Mouse (Mus musculus): ENCODE measurements around the gene Amot. TPM values are rescaled to one million over a fixed set of nuclear protein-coding genes. Genes with fewer than 3 reads are reported as not detected.
A peak's percentile ranks its signal among the peaks of the same experiment; 100 is the strongest.

Amot gene
- polyA plus RNA-seq (2016; fragmentation: Nextera tagmentation; extraction: Ambion mirVana) = 33.7 and 40.6 TPM in 2 replicates

DNA sequence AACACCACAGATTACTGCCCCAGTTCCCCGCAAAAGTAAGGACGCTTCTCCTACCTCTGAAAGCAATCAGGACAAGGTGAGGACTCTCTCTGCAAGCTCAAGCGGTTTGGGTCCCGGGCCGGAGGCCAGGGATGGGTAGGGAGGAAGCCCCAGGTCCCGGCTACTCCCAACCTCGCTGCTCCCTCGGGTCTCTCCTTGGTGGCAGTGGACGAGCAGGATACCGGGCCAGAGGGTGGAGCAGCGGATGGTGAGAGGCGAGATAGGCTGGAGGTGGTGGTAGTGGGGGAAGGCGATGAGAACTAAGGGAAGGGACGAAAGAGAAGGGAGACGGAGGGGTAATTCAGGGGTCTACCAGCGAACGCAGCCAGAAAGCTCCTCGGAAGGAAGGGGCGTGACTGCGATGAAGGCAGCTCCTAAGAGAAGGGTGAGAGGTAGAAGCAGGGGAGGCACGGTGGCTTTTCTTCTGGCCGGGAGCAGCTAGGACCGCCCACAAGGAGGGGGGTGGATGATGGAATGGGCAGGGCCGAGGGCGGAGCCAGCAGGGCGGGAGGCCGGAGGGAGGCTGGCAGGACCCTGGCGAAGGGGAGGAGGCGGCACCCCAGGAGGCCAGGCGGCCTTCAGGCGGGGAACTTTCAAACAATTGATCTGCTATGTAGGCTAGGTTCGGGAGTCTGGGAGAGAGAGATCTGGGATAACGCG lies at the start of gene Amot:
TSS of gene Amot (minus strand) at position 465 of the 699 bp plus-strand sequence.
- Histone ChIP-seq H3K4me3 (peak within 1 kb of the TSS; percentile 68), H3K9me3 (no peaks in the 10 kb centered on the region), H3K4me1 (peaks cover 13% of the 10 kb centered on the region), H3K36me3 (replicated peaks) (no peaks in the 10 kb centered on the region), H3K27ac (replicated peaks) (peak within 1 kb of the TSS; percentile 85), H3K27me3 (replicated peaks; ENCODE audit: low read depth, poor library complexity, severe bottlenecking) (peaks cover 32% of the 10 kb centered on the region)
- 21% methylated on average over 34 of the region's 34 CpGs for WGBS
- DNase-seq (ENCODE audit: low spot score) = peak; percentile 92

GRCm38 (mm10) chrX:145545060-145545459 lies 40.1 kb upstream of the Amot start:
- Histone ChIP-seq H3K4me3 (no peak overlapping the region), H3K36me3 (replicated peaks) (no peaks in the 10 kb centered on the region), H3K27ac (replicated peaks) (no peak overlapping the region), H3K27me3 (replicated peaks; ENCODE audit: low read depth, poor library complexity, severe bottlenecking) (peaks cover 28% of the 10 kb centered on the region), H3K4me1 (no peaks in the 10 kb centered on the region), H3K9me3 (no peaks in the 10 kb centered on the region)
- WGBS = 80% methylated on average over 3 of the region's 3 CpGs
- DNase-seq (ENCODE audit: low spot score) = no peak

- DNase-seq (ENCODE audit: low spot score) = no peak
- Histone ChIP-seq H3K4me1 (no peaks in the 10 kb centered on the region), H3K36me3 (replicated peaks) (no peaks in the 10 kb centered on the region), H3K27ac (replicated peaks) (no peak overlapping the region), H3K27me3 (replicated peaks; ENCODE audit: low read depth, poor library complexity, severe bottlenecking) (peaks cover 28% of the 10 kb centered on the region), H3K4me3 (no peak overlapping the region), H3K9me3 (no peaks in the 10 kb centered on the region)
- WGBS = 61% methylated on average over 4 of the region's 4 CpGs
Measured at GRCm38 (mm10) chrX:145543602-145544490, 38.9 kb upstream of the Amot start.

DNA sequence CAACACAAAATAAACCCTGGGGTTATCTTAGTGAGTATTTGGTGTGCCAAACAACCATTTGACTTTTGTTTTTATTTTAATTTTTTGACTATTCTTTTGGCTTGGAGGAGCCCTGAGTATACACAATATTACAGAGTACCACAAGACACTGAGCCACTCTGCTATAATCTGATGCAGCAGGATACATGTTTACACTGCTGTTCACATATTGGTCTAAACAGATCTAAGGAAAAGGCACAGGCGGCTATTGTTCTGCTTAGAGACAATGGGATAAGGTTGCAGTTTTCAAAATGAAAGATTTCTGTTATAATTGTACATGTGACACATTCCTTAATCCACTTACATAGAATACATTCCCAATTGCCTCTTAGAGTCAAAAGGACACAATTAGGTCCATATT lies 36.1 kb upstream of the Amot start:
- Histone ChIP-seq H3K4me3 (no peak overlapping the region), H3K9me3 (no peaks in the 10 kb centered on the region), H3K36me3 (replicated peaks) (no peaks in the 10 kb centered on the region), H3K27me3 (replicated peaks; ENCODE audit: low read depth, poor library complexity, severe bottlenecking) (peaks cover 28% of the 10 kb centered on the region), H3K4me1 (no peaks in the 10 kb centered on the region), H3K27ac (replicated peaks) (no peak overlapping the region)
- 85% methylated on average over 1 of the region's 1 CpGs for WGBS
- no peak for DNase-seq (ENCODE audit: low spot score)

DNA sequence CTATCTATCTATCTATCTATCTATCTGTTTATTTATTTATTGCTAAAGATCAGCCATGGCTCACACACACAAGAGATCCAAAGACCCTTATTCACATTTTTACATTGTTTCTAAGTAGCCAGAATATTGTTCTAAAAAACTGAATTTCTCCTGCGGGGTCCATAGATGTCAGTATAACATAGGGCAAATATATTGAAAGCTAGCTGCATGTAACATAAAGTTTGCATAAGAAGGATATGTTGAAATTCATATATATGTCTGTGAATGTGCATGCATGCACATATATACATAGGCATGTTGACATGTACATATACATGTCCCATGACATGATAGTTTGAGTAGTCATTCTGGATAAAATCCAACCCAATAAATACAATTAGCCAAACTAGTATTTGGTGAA lies 35.3 kb upstream of the Amot start:
- Histone ChIP-seq H3K27me3 (replicated peaks; ENCODE audit: low read depth, poor library complexity, severe bottlenecking) (peaks cover 28% of the 10 kb centered on the region), H3K27ac (replicated peaks) (no peak overlapping the region), H3K4me3 (no peak overlapping the region), H3K9me3 (no peaks in the 10 kb centered on the region), H3K4me1 (no peaks in the 10 kb centered on the region), H3K36me3 (replicated peaks) (no peaks in the 10 kb centered on the region)
- no peak for DNase-seq (ENCODE audit: low spot score)
- WGBS = 85% methylated on average over 1 of the region's 1 CpGs

GRCm38 (mm10) chrX:145529602-145530001 lies 24.6 kb upstream of the Amot start:
- H3K27ac ChIP-seq (replicated peaks) = no peak overlapping the region
- no peaks in the 10 kb centered on the region for H3K9me3 ChIP-seq
- H3K4me1 ChIP-seq = no peaks in the 10 kb centered on the region
- no peaks in the 10 kb centered on the region for H3K36me3 ChIP-seq (replicated peaks)
- 59% methylated on average over 1 of the region's 1 CpGs for WGBS
- H3K27me3 ChIP-seq (replicated peaks; ENCODE audit: low read depth, poor library complexity, severe bottlenecking) = no peaks in the 10 kb centered on the region
- H3K4me3 ChIP-seq = no peak overlapping the region
- no peak for DNase-seq (ENCODE audit: low spot score)

DNA sequence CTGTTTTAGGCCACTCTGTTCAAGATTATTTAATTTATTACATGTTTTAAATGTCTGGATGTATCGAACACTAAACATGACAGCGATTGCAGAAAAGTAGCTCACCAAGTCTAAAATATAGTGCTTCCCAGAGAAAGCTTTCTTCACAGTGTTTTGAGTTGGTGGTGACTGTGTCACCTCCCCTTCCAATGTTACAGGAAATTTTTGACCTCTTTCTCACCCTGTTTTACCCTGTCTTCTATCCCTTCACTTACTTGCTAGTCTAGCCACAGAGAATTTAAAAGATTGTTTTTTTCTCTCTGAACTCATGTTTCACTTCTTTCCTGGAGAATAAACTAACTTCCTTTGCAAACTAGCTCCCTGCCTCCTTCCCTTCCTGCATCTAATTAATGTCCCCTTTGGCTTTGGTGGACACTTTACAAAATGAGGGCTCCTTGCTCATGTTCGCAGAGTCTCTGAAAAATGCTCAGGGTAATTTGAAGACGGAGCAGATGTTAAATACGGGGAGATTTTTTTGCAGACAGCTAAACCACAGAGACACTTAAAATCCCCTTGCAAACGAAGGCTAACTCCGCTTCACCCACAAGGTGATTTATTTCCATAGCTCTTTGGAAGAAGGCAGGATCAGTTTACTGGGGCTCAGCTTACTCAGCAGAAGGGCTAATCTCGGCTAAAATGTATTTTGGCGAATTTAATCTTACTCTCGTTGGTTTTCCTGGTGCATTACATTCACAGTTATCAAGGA lies 11.5 kb upstream of the Amot start:
- Histone ChIP-seq H3K4me1 (peaks cover 7% of the 10 kb centered on the region; the same call in 1 of the 2 replicates), H3K9me3 (no peaks in the 10 kb centered on the region), H3K27ac (replicated peaks) (peak overlapping the region; percentile 40; the same call in 1 of the 2 replicates), H3K36me3 (replicated peaks) (no peaks in the 10 kb centered on the region), H3K27me3 (replicated peaks; ENCODE audit: low read depth, poor library complexity, severe bottlenecking) (no peaks in the 10 kb centered on the region), H3K4me3 (no peak overlapping the region)
- DNase-seq (ENCODE audit: low spot score) = no peak
- 49% methylated on average over 10 of the region's 10 CpGs for WGBS

DNA sequence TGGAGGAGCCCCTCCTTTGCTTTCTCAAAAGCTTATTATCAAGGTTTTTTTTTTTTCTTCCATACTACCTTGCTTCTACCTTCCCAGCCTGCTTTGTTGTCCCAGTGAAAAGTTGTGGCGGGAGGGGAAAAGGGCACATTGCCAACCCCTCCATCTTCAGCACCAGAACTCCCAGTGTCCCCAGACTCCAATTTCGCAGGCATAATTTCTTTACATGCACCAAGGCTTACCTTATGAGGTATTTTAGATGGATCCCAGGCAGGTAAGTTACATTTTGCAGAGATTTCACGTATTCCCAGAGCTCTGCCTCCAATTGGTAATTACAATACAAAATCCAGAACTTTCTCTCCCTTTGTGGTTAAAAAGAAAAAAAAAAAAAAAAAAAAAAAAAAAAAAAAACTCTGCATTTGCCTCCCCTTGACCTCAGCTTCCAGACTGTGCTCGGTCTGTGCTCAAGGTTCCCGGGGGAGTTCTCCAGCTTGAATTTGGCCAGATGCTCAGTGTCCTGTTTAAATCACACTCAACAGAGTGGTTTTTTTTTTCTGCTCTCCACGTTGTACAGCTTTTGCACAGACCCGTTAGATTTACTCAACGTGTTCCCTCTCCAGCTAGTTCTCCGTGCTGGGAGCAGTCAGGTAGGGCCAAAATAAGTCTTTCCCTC lies 10.6 kb upstream of the Amot start:
- peak overlapping the region; percentile 40; the same call in 1 of the 2 replicates for H3K27ac ChIP-seq (replicated peaks)
- WGBS = 44% methylated on average over 9 of the region's 9 CpGs
- no peaks in the 10 kb centered on the region for H3K36me3 ChIP-seq (replicated peaks)
- H3K27me3 ChIP-seq (replicated peaks; ENCODE audit: low read depth, poor library complexity, severe bottlenecking) = no peaks in the 10 kb centered on the region
- H3K4me3 ChIP-seq = no peak overlapping the region
- peaks cover 9% of the 10 kb centered on the region; the same call in 1 of the 2 replicates for H3K4me1 ChIP-seq
- no peaks in the 10 kb centered on the region for H3K9me3 ChIP-seq
- DNase-seq (ENCODE audit: low spot score) = peak; percentile 40

GRCm38 (mm10) chrX:145510675-145511074 lies 5.7 kb upstream of the Amot start:
- Histone ChIP-seq H3K4me1 (peaks cover 11% of the 10 kb centered on the region; the same call in 1 of the 2 replicates), H3K36me3 (replicated peaks) (no peaks in the 10 kb centered on the region), H3K27me3 (replicated peaks; ENCODE audit: low read depth, poor library complexity, severe bottlenecking) (peaks cover 17% of the 10 kb centered on the region), H3K27ac (replicated peaks) (no peak overlapping the region), H3K4me3 (no peak overlapping the region), H3K9me3 (no peaks in the 10 kb centered on the region)
- DNase-seq (ENCODE audit: low spot score) = no peak
- WGBS = 45% methylated on average over 3 of the region's 3 CpGs

GRCm38 (mm10) chrX:145505457-145506201 lies 648 bp upstream of the Amot start:
- Histone ChIP-seq H3K27me3 (replicated peaks; ENCODE audit: low read depth, poor library complexity, severe bottlenecking) (peaks cover 32% of the 10 kb centered on the region), H3K9me3 (no peaks in the 10 kb centered on the region), H3K27ac (replicated peaks) (peak overlapping the region; percentile 83), H3K36me3 (replicated peaks) (no peaks in the 10 kb centered on the region), H3K4me1 (peaks cover 18% of the 10 kb centered on the region), H3K4me3 (peak overlapping the region; percentile 68)
- DNase-seq (ENCODE audit: low spot score) = peak; percentile 83
- WGBS = 17% methylated on average over 14 of the region's 14 CpGs

GRCm38 (mm10) chrX:145501666-145502355 lies 3.2 kb downstream of the Amot start:
- Histone ChIP-seq H3K36me3 (replicated peaks) (no peaks in the 10 kb centered on the region), H3K4me1 (peaks cover 26% of the 10 kb centered on the region), H3K27ac (replicated peaks) (no peak overlapping the region), H3K27me3 (replicated peaks; ENCODE audit: low read depth, poor library complexity, severe bottlenecking) (peaks cover 27% of the 10 kb centered on the region), H3K4me3 (peak overlapping the region; percentile 68), H3K9me3 (no peaks in the 10 kb centered on the region)
- DNase-seq (ENCODE audit: low spot score) = no peak
- 32% methylated on average over 8 of the region's 8 CpGs for WGBS

All from embryonic facial prominence, embryonic 10.5 days (tissue).